Mouse (Mus musculus): ENCODE results near the gene Abca4.

GRCm38 (mm10) chr3:122026676-122027075, 17.6 kb upstream of the Abca4 start:
- TF ChIP-seq POLR2A (IDR thresholded peaks at IDR 0.05; ENCODE audit: low read depth, low read length) (no peak), CTCF (conservative IDR thresholded peaks at IDR 0.05; ENCODE audit: insufficient read depth, insufficient read length, low read depth, low read length) (no peak)
